Mouse (Mus musculus) G1E (cell line): ENCODE measurements at regions not wholly inside any gene's neighbourhood (a gene's known extent, or its start where the extent isn't known, plus 50 kb on each side); places are given as distances from the start of the nearest gene placed in this dataset.

Source experiments
- CTCF ChIP-seq: IDR thresholded peaks from 2 replicates; pipeline ENCODE4 v1.5.1; 2012; ENCODE audit warnings: low read depth, low read length, inconsistent platforms, mixed read lengths
- GATA1 ChIP-seq: IDR thresholded peaks from 2 replicates; pipeline ENCODE4 v1.6.1; 2012; ENCODE audit warnings: borderline replicate concordance, low read length, inconsistent platforms, mixed read lengths

DNA sequence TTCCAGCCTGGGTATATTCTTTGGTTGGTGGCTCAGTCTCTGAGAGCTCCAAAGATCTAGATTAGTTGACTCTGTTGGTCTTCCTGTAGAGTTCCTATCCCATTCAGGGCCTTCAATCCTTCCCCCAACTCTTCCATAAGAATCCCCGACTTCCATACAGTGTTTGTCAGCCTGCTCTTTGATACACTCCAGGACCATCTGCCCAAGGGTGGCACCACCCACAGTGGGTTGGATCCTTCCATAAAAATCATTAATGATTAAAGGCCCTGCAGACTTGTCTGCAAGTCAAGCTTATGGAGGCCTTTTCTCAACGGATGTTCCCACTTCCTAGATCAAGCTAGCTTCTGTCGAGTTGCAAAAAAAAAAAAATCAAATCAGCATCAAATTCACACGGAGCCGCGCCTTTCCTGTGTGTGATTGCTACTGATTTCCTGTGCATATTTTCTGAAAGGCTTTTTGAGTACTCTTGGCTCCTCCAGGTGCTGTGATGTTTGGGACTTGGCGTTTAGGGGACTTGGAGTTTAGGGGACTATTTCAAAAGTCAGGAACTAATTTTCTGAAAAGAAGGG, 171.3 kb upstream of the Gm9833 start:
- no peak for TF ChIP-seq GATA1
- no peak for TF ChIP-seq CTCF
